Mouse (Mus musculus): ENCODE measurements around the gene Lss. TPM values are rescaled to one million over a fixed set of nuclear protein-coding genes. Genes with fewer than 3 reads are reported as not detected.
A peak's percentile ranks its signal among the peaks of the same experiment; 100 is the strongest.

Gene Lss
- polyA plus RNA-seq (2015; fragmentation: Nextera tagmentation; extraction: Ambion mirVana), result 18.7 and 19.6 TPM in 2 replicates

DNA sequence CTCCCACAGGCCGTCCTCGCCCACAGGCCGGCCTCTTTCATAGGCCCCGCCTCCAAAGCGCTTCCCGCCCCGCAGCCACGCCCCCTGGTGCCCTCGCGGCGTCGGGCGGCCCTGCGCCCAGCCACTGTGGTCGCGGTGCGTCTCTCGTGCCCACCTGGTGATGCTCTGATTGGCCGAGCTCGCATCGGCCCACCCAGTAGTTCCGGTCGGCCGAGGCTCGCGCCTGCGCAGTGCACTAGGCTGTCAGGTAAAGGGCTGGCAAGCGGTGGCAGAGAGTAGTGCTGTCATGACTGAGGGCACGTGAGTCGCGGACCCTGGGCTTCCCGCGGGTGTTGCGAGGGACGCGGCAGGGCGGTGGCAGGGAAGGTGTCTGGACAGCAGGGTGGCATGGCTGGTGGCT is at the start of gene Lss:
Gene Lss (plus strand): TSS at position 214 of the 400 bp plus-strand sequence.
- peak; percentile 97 for DNase-seq (ENCODE audit: low spot score)

GRCm38 (mm10) chr10:76486302-76486701 is 45.1 kb upstream of the Lss start:
- no peak for DNase-seq (ENCODE audit: low spot score)

DNA sequence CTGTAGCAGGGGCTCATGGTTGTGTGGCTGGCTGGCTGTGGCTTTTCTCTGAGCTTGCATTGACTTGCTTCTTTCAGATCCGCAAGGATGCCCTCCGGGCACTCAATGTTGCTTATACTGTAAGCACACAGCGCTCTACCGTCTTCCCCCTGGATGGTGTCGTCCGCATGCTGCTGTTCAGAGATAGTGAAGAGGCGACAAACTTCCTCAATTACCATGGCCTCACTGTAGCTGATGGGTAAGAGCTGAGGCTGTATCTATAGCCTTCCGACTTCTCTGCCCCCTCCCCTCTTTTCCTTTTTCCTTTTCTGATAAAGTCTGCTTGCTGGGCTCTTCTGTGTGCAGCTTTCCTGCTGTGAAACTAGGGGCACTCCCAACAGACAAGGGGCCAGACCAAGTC is 43.1 kb upstream of the Lss start:
- DNase-seq (ENCODE audit: low spot score), result no peak

DNA sequence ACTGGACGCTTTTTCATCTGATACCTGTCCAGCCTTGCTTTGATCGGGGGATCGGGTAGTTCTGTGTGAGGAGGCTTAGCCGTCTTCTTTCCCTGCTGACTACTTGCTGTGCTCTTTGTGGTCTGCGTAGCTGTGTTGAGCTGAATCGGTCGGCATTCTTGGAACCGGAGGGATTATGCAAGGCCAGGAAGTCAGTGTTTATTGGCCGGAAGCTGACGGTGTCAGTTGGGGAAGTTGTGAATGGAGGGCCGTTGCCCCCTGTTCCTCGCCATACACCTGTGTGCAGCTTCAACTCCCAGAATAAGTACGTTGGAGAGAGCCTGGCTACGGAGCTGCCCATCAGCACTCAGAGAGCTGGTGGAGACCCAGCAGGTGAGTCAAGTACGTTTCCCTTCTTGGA is 42.2 kb upstream of the Lss start:
- no peak for DNase-seq (ENCODE audit: low spot score)

DNA sequence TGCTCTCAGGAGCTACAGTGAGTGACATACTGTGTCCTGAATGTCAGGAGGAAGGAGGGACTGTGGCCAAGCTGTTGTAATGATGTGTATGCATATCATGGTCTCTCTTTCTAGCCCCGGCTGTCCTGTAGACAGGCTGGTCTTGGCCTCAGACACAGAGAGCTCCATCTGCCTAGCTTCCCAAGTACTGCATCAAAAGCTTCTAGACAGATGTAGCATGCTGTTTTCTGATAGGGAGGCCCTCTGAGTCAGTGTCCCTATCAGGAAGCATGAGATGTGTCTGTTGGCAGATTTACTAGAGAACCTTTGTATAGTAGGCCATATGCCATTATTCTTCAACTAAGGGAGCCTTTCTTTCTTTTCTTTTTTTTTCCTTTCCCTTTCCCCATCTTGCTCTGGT is 37.9 kb upstream of the Lss start:
- DNase-seq (ENCODE audit: low spot score), result no peak

GRCm38 (mm10) chr10:76495501-76495900 is 35.9 kb upstream of the Lss start:
- DNase-seq (ENCODE audit: low spot score), result no peak

DNA sequence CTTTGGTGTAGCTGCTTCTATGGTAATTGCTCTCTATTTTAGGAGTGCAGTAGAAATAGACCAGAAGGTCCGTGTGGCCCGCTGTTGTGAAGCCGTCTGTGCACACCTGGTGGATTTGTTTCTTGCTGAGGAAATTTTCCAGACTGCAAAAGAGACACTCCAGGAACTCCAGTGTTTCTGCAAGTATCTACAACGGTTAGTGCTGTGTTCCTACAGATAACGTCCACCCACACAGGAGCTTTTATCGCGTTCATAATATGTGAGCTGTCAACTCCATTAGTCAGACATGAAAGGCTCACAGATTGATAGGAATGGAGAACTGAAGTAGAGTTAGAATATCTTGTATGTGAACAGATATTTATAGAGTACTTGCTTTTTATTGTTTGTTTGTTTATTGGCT is 35.0 kb upstream of the Lss start:
- DNase-seq (ENCODE audit: low spot score), result no peak

DNA sequence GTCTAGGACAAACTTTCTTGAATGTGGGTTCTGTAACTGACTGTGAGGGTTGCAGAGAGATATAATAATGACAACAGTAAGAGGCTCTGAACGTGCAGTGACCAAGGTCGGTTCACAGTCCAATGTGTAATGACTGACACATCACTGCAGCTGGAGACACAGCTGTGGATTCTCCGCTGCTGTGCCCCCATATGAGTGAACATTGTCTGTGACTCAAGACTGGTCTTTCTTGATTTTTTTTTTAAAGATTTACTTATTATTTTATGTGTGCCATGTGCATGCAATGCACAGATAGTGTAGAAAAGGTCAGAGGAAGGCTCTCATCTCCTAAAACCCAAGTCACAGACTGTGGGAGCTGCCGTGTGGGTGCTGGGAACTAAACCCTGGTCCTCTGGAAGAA is 33.9 kb upstream of the Lss start:
- no peak for DNase-seq (ENCODE audit: low spot score)

GRCm38 (mm10) chr10:76504271-76504943 is 27.0 kb upstream of the Lss start:
- no peak for DNase-seq (ENCODE audit: low spot score)

GRCm38 (mm10) chr10:76505865-76506264 is 25.5 kb upstream of the Lss start:
- DNase-seq (ENCODE audit: low spot score), result no peak

DNA sequence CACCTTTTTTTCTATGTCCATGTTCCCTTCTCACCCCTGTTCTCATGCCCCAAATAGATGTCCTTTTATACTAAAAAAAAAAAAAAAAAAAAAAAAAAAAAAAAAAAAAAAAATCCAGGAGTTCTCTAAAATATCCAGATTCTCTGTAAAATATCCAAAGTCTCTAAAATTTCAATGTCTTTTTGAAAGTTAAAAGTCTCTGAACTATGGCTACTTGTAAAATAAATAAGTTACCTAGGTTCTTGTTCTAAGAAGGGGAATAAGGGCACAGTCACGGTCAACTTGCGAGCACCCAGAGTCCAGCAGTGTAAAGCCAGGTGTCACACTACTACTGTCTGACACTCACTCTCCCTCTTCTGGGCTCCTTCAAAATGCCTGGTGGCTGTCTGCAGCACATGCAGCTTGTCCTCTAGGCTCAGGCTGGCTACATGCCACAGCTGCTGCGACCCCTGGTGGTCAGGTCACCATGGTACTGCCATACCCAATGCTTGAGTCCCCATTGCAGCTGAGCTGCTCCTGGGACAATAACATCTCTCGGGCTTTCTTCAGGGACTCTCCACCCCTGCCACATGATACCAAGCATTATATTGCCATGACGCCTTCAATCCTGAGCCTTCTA is 18.3 kb upstream of the Lss start:
- DNase-seq (ENCODE audit: low spot score), result peak; percentile 85

- no peak for DNase-seq (ENCODE audit: low spot score)
These were observed 466 bp upstream of the Lss start for GRCm38 (mm10) chr10:76530922-76531321.

DNA sequence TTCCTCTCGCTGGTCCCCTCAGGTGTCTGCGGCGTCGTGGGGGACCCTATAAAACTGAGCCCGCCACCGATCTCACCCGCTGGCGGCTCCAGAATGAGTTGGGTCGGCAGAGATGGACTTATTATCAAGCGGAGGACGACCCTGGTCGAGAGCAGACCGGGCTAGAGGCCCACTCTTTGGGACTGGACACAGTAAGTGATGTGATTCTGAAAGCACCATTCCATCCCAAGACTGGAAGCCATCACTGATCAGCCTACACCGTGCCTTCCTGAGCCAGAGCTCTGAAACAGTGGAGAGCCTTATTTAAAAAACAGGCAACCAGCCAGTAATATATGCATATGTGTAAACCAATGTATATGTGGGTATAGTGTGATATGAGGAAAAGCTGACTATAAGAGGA is 440 bp downstream of the Lss start:
- no peak for DNase-seq (ENCODE audit: low spot score)

GRCm38 (mm10) chr10:76535526-76535925 is 4.1 kb downstream of the Lss start:
- no peak for DNase-seq (ENCODE audit: low spot score)

- DNase-seq (ENCODE audit: low spot score), result no peak
These were observed 6.2 kb downstream of the Lss start for GRCm38 (mm10) chr10:76537619-76538018.

GRCm38 (mm10) chr10:76541336-76542085 is 10.1 kb downstream of the Lss start:
- no peak for DNase-seq (ENCODE audit: low spot score)

GRCm38 (mm10) chr10:76542636-76543375 is 11.4 kb downstream of the Lss start:
- DNase-seq (ENCODE audit: low spot score), result peak; percentile 45

DNA sequence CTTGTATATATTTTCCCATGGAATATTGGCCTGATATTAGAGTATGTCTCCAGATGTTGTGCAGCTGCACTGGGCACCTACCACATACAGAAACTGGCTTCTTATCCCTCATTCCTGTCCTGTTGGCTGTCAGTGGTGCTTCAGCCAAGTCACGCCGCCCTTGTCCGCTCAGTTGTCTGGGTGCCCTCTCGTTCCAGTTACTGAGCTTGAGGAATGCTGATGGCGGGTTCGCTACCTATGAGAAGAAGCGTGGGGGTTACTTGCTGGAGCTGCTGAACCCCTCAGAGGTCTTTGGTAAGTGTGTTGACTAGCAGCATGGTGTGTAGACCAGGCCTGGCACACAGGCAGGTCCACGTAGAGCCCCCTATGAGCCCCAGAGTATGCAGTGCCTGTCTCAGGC is 15.2 kb downstream of the Lss start:
- DNase-seq (ENCODE audit: low spot score), result no peak

GRCm38 (mm10) chr10:76548218-76548617 is 16.8 kb downstream of the Lss start:
- DNase-seq (ENCODE audit: low spot score), result no peak

DNA sequence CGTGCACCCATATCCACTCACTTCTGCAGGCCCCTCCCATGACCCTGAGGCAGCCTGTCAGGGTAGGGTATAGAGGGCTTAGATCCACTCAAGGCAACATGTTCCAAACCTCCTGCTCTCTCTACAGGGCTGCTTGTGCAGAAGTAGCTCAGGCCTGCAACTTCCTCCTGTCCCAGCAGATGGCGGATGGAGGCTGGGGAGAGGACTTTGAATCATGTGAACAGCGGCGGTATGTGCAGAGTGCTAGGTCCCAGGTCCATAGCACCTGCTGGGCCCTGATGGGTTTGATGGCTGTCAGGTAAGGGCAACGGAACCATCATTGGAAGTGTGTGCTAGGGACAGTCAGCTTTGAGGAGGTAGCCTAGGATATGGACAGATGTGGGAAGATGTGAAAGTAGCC is 19.1 kb downstream of the Lss start:
- DNase-seq (ENCODE audit: low spot score), result no peak

DNA sequence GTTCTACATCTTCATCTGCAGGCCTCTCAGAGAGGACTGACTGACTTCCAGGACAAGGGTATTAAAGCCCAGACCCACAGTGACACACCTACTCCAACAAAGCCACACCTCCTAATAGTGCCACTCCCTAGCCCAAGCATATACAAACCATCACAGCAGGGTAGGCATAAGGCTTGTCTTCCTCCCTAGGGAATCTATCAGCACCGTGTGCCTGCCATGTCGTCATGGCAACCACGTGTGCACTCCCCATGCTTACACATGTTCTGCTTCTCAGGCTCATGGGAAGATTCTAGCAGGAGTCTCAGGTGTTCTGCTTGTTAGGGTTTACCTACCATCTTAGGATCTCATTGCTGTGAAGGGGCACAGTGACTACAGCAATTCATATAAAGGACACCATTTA is 20.2 kb downstream of the Lss start:
- DNase-seq (ENCODE audit: low spot score), result no peak

- no peak for DNase-seq (ENCODE audit: low spot score)
These were observed 22.7 kb downstream of the Lss start for GRCm38 (mm10) chr10:76554061-76554460.
